Mouse (Mus musculus) hindbrain, embryonic 11.5 days (tissue): ENCODE measurements around the gene Hsd3b7. TPM values are rescaled to one million over a fixed set of nuclear protein-coding genes. Genes with fewer than 3 reads are reported as not detected.
A peak's percentile ranks its signal among the peaks of the same experiment; 100 is the strongest.

ENCODE experiments used
- ATAC-seq: fragments of 200-750 bp; cut with Nextera tagmentation; 2 replicates; pipeline ENCODE4 v1.8.0; 2017; ENCODE audit warnings: mild to moderate bottlenecking, moderate TSS enrichment, moderate library complexity; ENCODE audit not compliant: low FRiP score
- DNase-seq: peaks from one replicate; pipeline ENCODE4 v3.0.0-alpha.2; 2015; ENCODE audit warnings: low spot score
- H3K27ac ChIP-seq: fragments of 300-500 bp; sonication (generic); 2 replicates; pipeline ENCODE4 v1.5.1; 2014; ENCODE audit warnings: mild to moderate bottlenecking, low read depth, low read length
- H3K27me3 ChIP-seq: fragments of 300-500 bp; sonication (generic); 2 replicates; pipeline ENCODE4 v1.6.1; 2014; ENCODE audit warnings: mild to moderate bottlenecking, low read length, moderate library complexity, mixed read lengths; ENCODE audit not compliant: control insufficient read depth, insufficient read depth
- H3K36me3 ChIP-seq: fragments of 300-500 bp; sonication (generic); 2 replicates; pipeline ENCODE4 v1.6.1; 2014; ENCODE audit warnings: mild to moderate bottlenecking, low read length, moderate library complexity, mixed read lengths; ENCODE audit not compliant: control insufficient read depth, insufficient read depth
- H3K4me1 ChIP-seq: fragments of 300-500 bp; sonication (generic); replicated peaks from 2 replicates; pipeline ENCODE4 v1.6.1; 2014; ENCODE audit warnings: low read length, mixed read lengths; ENCODE audit not compliant: control insufficient read depth, insufficient read depth
- H3K4me2 ChIP-seq: fragments of 300-500 bp; sonication (generic); replicated peaks from 2 replicates; pipeline ENCODE4 v1.6.1; 2014; ENCODE audit warnings: mild to moderate bottlenecking, low read depth, low read length
- H3K4me3 ChIP-seq: fragments of 300-500 bp; sonication (generic); 2 replicates; pipeline ENCODE4 v1.5.1; 2014; ENCODE audit warnings: low read depth, low read length
- H3K9ac ChIP-seq: fragments of 300-500 bp; sonication (generic); 2 replicates; pipeline ENCODE4 v1.6.1; 2014; ENCODE audit warnings: low read depth, low read length
- H3K9me3 ChIP-seq: fragments of 300-500 bp; sonication (generic); 2 replicates; pipeline ENCODE4 v1.6.1; 2016; ENCODE audit warnings: low read length; ENCODE audit not compliant: control insufficient read depth
- WGBS: fragments of 180-500 bp; shearing (Covaris S2); extraction: QIAGEN DNeasy Blood & Tissue Kit; methylation state at CpG from one replicate; pipeline ENCODE4 v1.1.7; 2014; 5-methylcytosine and 5-hydroxymethylcytosine counted together
- polyA plus RNA-seq: library from polyadenylated mRNA; unstranded; fragments of >200 nt; fragmentation: Nextera tagmentation; extraction: Ambion mirVana; gene quantifications from 2 replicates; pipeline ENCODE4 v1.2.1, GENCODE M21; 2014

Gene Hsd3b7
- polyA plus RNA-seq, 1 experiment from 2014 or later: 7.6 TPM

GRCm38 (mm10) chr7:127778350-127778749 lies 22.1 kb upstream of the Hsd3b7 start:
- DNase-seq: no peak
- Histone ChIP-seq H3K4me2 (peak overlapping the region; percentile 80), H3K27me3 (no peaks in the 10 kb centered on the region), H3K9me3 (no peaks in the 10 kb centered on the region), H3K36me3 (peaks cover 5% of the 10 kb centered on the region; the same call in 1 of the 2 replicates), H3K4me1 (peaks cover 5% of the 10 kb centered on the region; the same call in 1 of the 2 replicates), H3K9ac (peak overlapping the region; percentile 90), H3K27ac (no peak overlapping the region), H3K4me3 (peak overlapping the region; percentile 93)
- 84% methylated on average over 4 of the region's 4 CpGs for WGBS
- no peak for ATAC-seq

- H3K4me3 ChIP-seq: no peak within 1 kb of the TSS
- WGBS: 87% methylated on average over 7 of the region's 7 CpGs
- peaks cover 19% of the 10 kb centered on the region for H3K36me3 ChIP-seq
- H3K27ac ChIP-seq: no peak within 1 kb of the TSS
- no peak within 1 kb of the TSS for H3K9ac ChIP-seq
- H3K4me2 ChIP-seq: no peak within 1 kb of the TSS
- no peak for DNase-seq
- no peak for ATAC-seq
- H3K4me1 ChIP-seq: no peaks in the 10 kb centered on the region
- no peaks in the 10 kb centered on the region for H3K27me3 ChIP-seq
- H3K9me3 ChIP-seq: no peaks in the 10 kb centered on the region
Observed at GRCm38 (mm10) chr7:127785308-127785707, 15.1 kb upstream of the Hsd3b7 start, which contains the start of gene Gm49388. Gm49388 (plus strand) TSS chr7:127785608.

- no peak overlapping the region for H3K4me2 ChIP-seq
- 93% methylated on average over 23 of the region's 23 CpGs for WGBS
- peaks cover 23% of the 10 kb centered on the region for H3K36me3 ChIP-seq
- ATAC-seq (no peak), DNase-seq (no peak)
- no peaks in the 10 kb centered on the region for H3K9me3 ChIP-seq
- H3K4me1 ChIP-seq: no peaks in the 10 kb centered on the region; the same call in 1 of the 2 replicates
- no peaks in the 10 kb centered on the region for H3K27me3 ChIP-seq
- H3K27ac ChIP-seq: no peak overlapping the region
- no peak overlapping the region for H3K4me3 ChIP-seq
- H3K9ac ChIP-seq: no peak overlapping the region
Observed at GRCm38 (mm10) chr7:127797076-127797845, 3.1 kb upstream of the Hsd3b7 start.

GRCm38 (mm10) chr7:127798591-127798990 lies 1.8 kb upstream of the Hsd3b7 start:
- Histone ChIP-seq H3K4me2 (no peak overlapping the region), H3K4me1 (no peaks in the 10 kb centered on the region; the same call in 1 of the 2 replicates), H3K36me3 (peaks cover 20% of the 10 kb centered on the region), H3K27ac (no peak overlapping the region), H3K9me3 (no peaks in the 10 kb centered on the region), H3K27me3 (no peaks in the 10 kb centered on the region), H3K4me3 (no peak overlapping the region), H3K9ac (no peak overlapping the region)
- ATAC-seq (no peak), DNase-seq (no peak)
- WGBS: 99% methylated on average over 4 of the region's 4 CpGs

GRCm38 (mm10) chr7:127799211-127799610 lies 1.2 kb upstream of the Hsd3b7 start:
- Histone ChIP-seq H3K36me3 (peaks cover 20% of the 10 kb centered on the region), H3K9me3 (no peaks in the 10 kb centered on the region), H3K4me3 (no peak overlapping the region), H3K27me3 (no peaks in the 10 kb centered on the region), H3K9ac (no peak overlapping the region), H3K4me1 (no peaks in the 10 kb centered on the region; the same call in 1 of the 2 replicates), H3K4me2 (no peak overlapping the region), H3K27ac (no peak overlapping the region)
- ATAC-seq (no peak), DNase-seq (no peak)
- 90% methylated on average over 13 of the region's 13 CpGs for WGBS

GRCm38 (mm10) chr7:127799738-127800137 lies 666 bp upstream of the Hsd3b7 start:
- DNase-seq: no peak
- WGBS: 93% methylated on average over 1 of the region's 1 CpGs
- Histone ChIP-seq H3K4me2 (no peak overlapping the region), H3K27ac (no peak overlapping the region), H3K9ac (no peak overlapping the region), H3K4me1 (no peaks in the 10 kb centered on the region; the same call in 1 of the 2 replicates), H3K27me3 (no peaks in the 10 kb centered on the region), H3K9me3 (no peaks in the 10 kb centered on the region), H3K4me3 (no peak overlapping the region), H3K36me3 (peaks cover 20% of the 10 kb centered on the region)
- no peak for ATAC-seq

- Histone ChIP-seq H3K4me2 (no peak overlapping the region), H3K4me1 (no peaks in the 10 kb centered on the region; the same call in 1 of the 2 replicates), H3K9me3 (no peaks in the 10 kb centered on the region), H3K9ac (no peak overlapping the region), H3K27me3 (no peaks in the 10 kb centered on the region), H3K36me3 (peaks cover 17% of the 10 kb centered on the region), H3K4me3 (no peak overlapping the region), H3K27ac (0 out of 2 replicates have a peak overlapping the region, but pooled peaks have one; percentile 24)
- peak; percentile 13; the same call in 1 of the 2 replicates for ATAC-seq
- WGBS: 91% methylated on average over 8 of the region's 8 CpGs
- no peak for DNase-seq
Observed at GRCm38 (mm10) chr7:127801010-127801621, 712 bp downstream of the Hsd3b7 start.

GRCm38 (mm10) chr7:127802313-127802712 lies 1.9 kb downstream of the Hsd3b7 start:
- Histone ChIP-seq H3K4me1 (no peaks in the 10 kb centered on the region; the same call in 1 of the 2 replicates), H3K27me3 (no peaks in the 10 kb centered on the region), H3K9ac (no peak overlapping the region), H3K4me2 (no peak overlapping the region), H3K27ac (no peak overlapping the region), H3K4me3 (no peak overlapping the region), H3K9me3 (no peaks in the 10 kb centered on the region), H3K36me3 (peaks cover 10% of the 10 kb centered on the region)
- WGBS: 92% methylated on average over 17 of the region's 17 CpGs
- DNase-seq (no peak), ATAC-seq (no peak)
